In the genomic region with DNA sequence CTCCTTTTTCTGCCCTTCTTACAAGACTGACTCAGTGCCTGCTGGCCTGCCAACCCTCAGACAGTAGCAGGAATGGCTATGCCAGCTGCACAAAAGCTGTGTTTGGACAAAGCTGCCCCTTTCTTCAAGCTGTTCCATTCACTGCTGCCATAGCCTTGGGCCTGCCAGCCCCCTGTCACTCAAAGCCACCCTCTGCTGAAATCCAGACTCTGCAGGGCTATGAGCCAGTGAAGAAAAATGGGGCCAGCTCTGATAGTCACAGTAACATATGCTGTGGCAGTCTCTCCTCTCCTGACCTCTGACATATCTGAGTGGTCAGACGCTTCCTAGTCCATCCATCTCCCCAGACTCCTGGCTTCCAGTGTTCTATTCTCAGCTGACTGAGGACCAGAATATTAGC, we compare ENCODE assay signal across 10 mouse cellular contexts.
DNase-seq lines count a peak whose midpoint lies in the region; ATAC-seq lines count a peak whose summit lies in the region.
"Had no signal": no experiment of that assay in that cellular context is flagged by ENCODE, and none has a peak within 500 bp of the region (broad histone marks: within the 10 kb centered on the region; RNA-seq: fewer than 3 reads in every experiment).

No protein-coding gene starts in this region.

- H3K4me3 ChIP-seq in hindbrain, embryonic 10.5 days: no peak overlapping the region
- no peak overlapping the region for H3K4me3 ChIP-seq in hindbrain, embryonic 11.5 days (ENCODE audit: low read depth, low read length)
- H3K4me3 ChIP-seq: gastrocnemius, adult 2 months; megakaryocyte, embryonic 14.5 days had no signal

- no peaks in the 10 kb centered on the region for H3K9me3 ChIP-seq in hindbrain, embryonic 10.5 days
- no peaks in the 10 kb centered on the region for H3K9me3 ChIP-seq in hindbrain, embryonic 11.5 days (ENCODE audit: control insufficient read depth, low read length)
- H3K9me3 ChIP-seq: megakaryocyte, embryonic 14.5 days had no signal

- no peak for ATAC-seq in hindbrain, embryonic 11.5 days (ENCODE audit: low FRiP score)

- peaks cover 20% of the 10 kb centered on the region for H3K4me1 ChIP-seq in hindbrain, embryonic 10.5 days (replicated peaks)
- H3K4me1 ChIP-seq in hindbrain, embryonic 11.5 days (replicated peaks; ENCODE audit: control insufficient read depth, insufficient read depth, low read length): peaks cover 2% of the 10 kb centered on the region; the same call in 1 of the 2 replicates
- H3K4me1 ChIP-seq: megakaryocyte, embryonic 14.5 days had no signal

- no peaks in the 10 kb centered on the region for H3K36me3 ChIP-seq in hindbrain, embryonic 10.5 days
- H3K36me3 ChIP-seq in hindbrain, embryonic 11.5 days (ENCODE audit: control insufficient read depth, insufficient read depth, low read length): no peaks in the 10 kb centered on the region

- H3K27me3 ChIP-seq in hindbrain, embryonic 10.5 days (ENCODE audit: insufficient read depth, poor library complexity, severe bottlenecking): no peaks in the 10 kb centered on the region
- H3K27me3 ChIP-seq in hindbrain, embryonic 11.5 days (ENCODE audit: control insufficient read depth, insufficient read depth, low read length): no peaks in the 10 kb centered on the region

- DNase-seq in hindbrain, embryonic 10.5 days (ENCODE audit: low spot score): no peak
- no peak for DNase-seq in hindbrain, embryonic 11.5 days (ENCODE audit: low spot score)
- DNase-seq in cerebellum, postnatal 36 days: peak; percentile 32 to 50
- peak; percentile 64 to 78 for DNase-seq in layer of hippocampus, postnatal 14 days (ENCODE audit: low spot score in 2 of 2)
- DNase-seq in right cerebral cortex, postnatal 36 days (ENCODE audit: low spot score in 2 of 2): peak; percentile 36 to 54
- DNase-seq in ovary, postnatal 14 days (ENCODE audit: low spot score): no peak
- no peak for DNase-seq in ovary, adult 18-20 months (ENCODE audit: low spot score)
- DNase-seq in kidney, postnatal 36 days: no peak
- DNase-seq: gastrocnemius, adult 2 months had no signal

- WGBS in hindbrain, embryonic 10.5 days: 63% methylated on average over 1 of the region's 1 CpGs
- WGBS in hindbrain, embryonic 11.5 days: 56% methylated on average over 1 of the region's 1 CpGs

- no peak overlapping the region for H3K4me2 ChIP-seq in hindbrain, embryonic 11.5 days (replicated peaks; ENCODE audit: low read depth, low read length)

- no peak overlapping the region for H3K9ac ChIP-seq in hindbrain, embryonic 11.5 days (ENCODE audit: low read depth, low read length)

- H3K27ac ChIP-seq in hindbrain, embryonic 10.5 days: peak overlapping the region; percentile 35; the same call in 1 of the 2 replicates
- no peak overlapping the region for H3K27ac ChIP-seq in hindbrain, embryonic 11.5 days (ENCODE audit: low read depth, low read length)
- H3K27ac ChIP-seq: gastrocnemius, adult 2 months had no signal

Comparison
In these comparisons a context has a peak if more than half of its experiments do, and no peak if none do; other contexts are left out.
1. DNase-seq: peak in cerebellum, postnatal 36 days (2 of 2), layer of hippocampus, postnatal 14 days (2 of 2) and right cerebral cortex, postnatal 36 days (2 of 2); none in hindbrain, embryonic 10.5 days (single experiment), hindbrain, embryonic 11.5 days (single experiment), ovary, postnatal 14 days (single experiment), ovary, adult 18-20 months (single experiment) and kidney, postnatal 36 days (0 of 2).